Mouse (Mus musculus) hindbrain, embryonic 14.5 days (tissue): ENCODE measurements around the gene Vsig10. TPM values are rescaled to one million over a fixed set of nuclear protein-coding genes. Genes with fewer than 3 reads are reported as not detected.

ENCODE experiments used
- ATAC-seq: fragments of 200-750 bp; cut with Nextera tagmentation; 2 replicates; pipeline ENCODE4 v1.8.0; 2017; ENCODE audit warnings: moderate number of reproducible peaks, mild to moderate bottlenecking, moderate TSS enrichment, moderate library complexity; ENCODE audit not compliant: low FRiP score
- DNase-seq: peaks from one replicate; pipeline ENCODE4 v3.0.0-alpha.2; 2015; ENCODE audit warnings: low spot score
- H3K27ac ChIP-seq: fragments of 300-500 bp; sonication (generic); 2 replicates; pipeline ENCODE4 v1.5.1; 2014; ENCODE audit warnings: mild to moderate bottlenecking, moderate library complexity
- H3K27me3 ChIP-seq: fragments of 300-500 bp; sonication (generic); 2 replicates; pipeline ENCODE4 v1.6.1; 2014; ENCODE audit warnings: mild to moderate bottlenecking, low read length, mixed read lengths; ENCODE audit not compliant: control insufficient read depth, insufficient read depth
- H3K36me3 ChIP-seq: fragments of 300-500 bp; sonication (generic); replicated peaks from 2 replicates; pipeline ENCODE4 v1.6.1; 2014; ENCODE audit not compliant: control insufficient read depth, insufficient read depth
- H3K4me1 ChIP-seq: fragments of 300-500 bp; sonication (generic); replicated peaks from 2 replicates; pipeline ENCODE4 v1.6.1; 2014; ENCODE audit warnings: antibody characterized with exemption, low read length, mixed read lengths; ENCODE audit not compliant: control insufficient read depth, insufficient read depth
- H3K4me2 ChIP-seq: fragments of 300-500 bp; sonication (generic); replicated peaks from 2 replicates; pipeline ENCODE4 v1.6.1; 2014; ENCODE audit warnings: mild to moderate bottlenecking, moderate library complexity
- H3K4me3 ChIP-seq: fragments of 300-500 bp; sonication (generic); replicated peaks from 2 replicates; pipeline ENCODE4 v1.5.1; 2014; ENCODE audit warnings: mild to moderate bottlenecking, low read length
- H3K9ac ChIP-seq: fragments of 300-500 bp; sonication (generic); 2 replicates; pipeline ENCODE4 v1.6.1; 2014
- H3K9me3 ChIP-seq: fragments of 300-500 bp; sonication (generic); 2 replicates; pipeline ENCODE4 v1.6.1; 2016; ENCODE audit warnings: low read length; ENCODE audit not compliant: control insufficient read depth
- WGBS: fragments of 180-500 bp; shearing (Covaris S2); extraction: QIAGEN DNeasy Blood & Tissue Kit; methylation state at CpG from one replicate; pipeline ENCODE4 v1.1.7; 2014; 5-methylcytosine and 5-hydroxymethylcytosine counted together
- polyA plus RNA-seq: library from polyadenylated mRNA; unstranded; fragments of >200 nt; fragmentation: Nextera tagmentation; extraction: Ambion mirVana; gene quantifications from 2 replicates; pipeline ENCODE4 v1.2.1, GENCODE M21; 2014

The Vsig10 gene
- 0.75 and 1.1 TPM in 2 replicates for polyA plus RNA-seq

DNA sequence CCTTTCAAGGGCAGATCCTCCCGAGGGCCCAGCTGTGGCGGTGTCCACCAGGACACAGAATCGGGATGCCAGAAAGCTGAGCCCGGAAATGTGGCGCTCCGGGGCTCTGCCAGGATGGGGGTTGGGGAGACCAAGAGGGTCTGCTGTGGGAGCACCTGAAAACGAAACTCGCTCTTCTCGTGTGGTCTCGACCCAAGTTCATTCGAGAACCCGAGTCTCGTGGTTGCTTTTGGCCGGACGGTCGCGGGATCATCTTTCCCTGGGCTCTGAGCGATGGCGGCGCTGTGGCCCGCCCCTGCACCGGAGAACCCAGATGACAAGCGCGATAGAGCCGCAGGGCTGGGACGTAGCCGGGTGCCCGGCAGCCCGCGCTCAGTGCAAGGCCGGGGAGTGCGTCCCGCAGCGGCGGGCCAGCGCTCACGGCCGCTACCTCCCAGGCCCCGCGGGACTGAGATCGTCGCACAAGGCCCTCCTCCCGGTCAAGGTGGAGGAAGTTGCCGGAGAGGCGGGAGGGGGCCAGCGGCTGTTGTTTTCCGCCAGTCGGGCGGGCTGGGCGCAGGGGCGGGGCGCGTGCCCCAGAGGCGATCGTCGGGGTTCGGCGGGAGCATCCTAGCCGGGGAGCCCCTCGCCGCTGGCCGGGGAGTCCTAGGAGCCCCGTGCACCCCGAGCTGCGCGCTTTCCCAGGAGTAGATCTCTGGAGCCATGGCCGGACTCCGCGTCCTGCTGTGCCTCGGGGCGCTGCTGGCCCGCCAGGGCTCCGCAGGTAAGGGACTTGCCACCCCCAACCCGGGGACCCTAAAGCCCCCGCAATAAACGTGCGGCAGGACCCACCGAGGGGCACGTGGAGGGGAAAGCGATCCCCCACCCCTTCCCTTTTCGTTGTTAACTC lies at the start of gene Vsig10:
TSS of gene Vsig10 (plus strand) at position 343 of the 889 bp plus-strand sequence.
- peak within 1 kb of the TSS; percentile 51; the same call in 1 of the 2 replicates for H3K27ac ChIP-seq
- peaks cover 35% of the 10 kb centered on the region for H3K27me3 ChIP-seq
- H3K36me3 ChIP-seq, result no peaks in the 10 kb centered on the region
- no peaks in the 10 kb centered on the region for H3K9me3 ChIP-seq
- H3K4me2 ChIP-seq, result peak within 1 kb of the TSS; percentile 97
- DNase-seq, result peak; percentile 36
- peak within 1 kb of the TSS; percentile 71 for H3K4me3 ChIP-seq
- H3K4me1 ChIP-seq, result peaks cover 7% of the 10 kb centered on the region; the same call in 1 of the 2 replicates
- WGBS, result under 1% methylated on average over 67 of the region's 81 CpGs
- peak within 1 kb of the TSS; percentile 57 for H3K9ac ChIP-seq
- ATAC-seq, result peak; percentile 65; the same call in 1 of the 2 replicates

- ATAC-seq (no peak), DNase-seq (no peak)
- Histone ChIP-seq H3K27ac (no peak overlapping the region), H3K4me1 (no peaks in the 10 kb centered on the region), H3K9ac (no peak overlapping the region), H3K27me3 (no peaks in the 10 kb centered on the region), H3K9me3 (no peaks in the 10 kb centered on the region), H3K4me3 (no peak overlapping the region), H3K36me3 (peaks cover 45% of the 10 kb centered on the region), H3K4me2 (no peak overlapping the region)
- 97% methylated on average over 12 of the region's 12 CpGs for WGBS
Measured at GRCm38 (mm10) chr5:117269395-117269794, 49.5 kb upstream of the Vsig10 start.

- no peaks in the 10 kb centered on the region for H3K4me1 ChIP-seq
- peaks cover 29% of the 10 kb centered on the region for H3K36me3 ChIP-seq
- H3K27ac ChIP-seq, result no peak overlapping the region
- no peak overlapping the region for H3K4me3 ChIP-seq
- ATAC-seq (no peak), DNase-seq (no peak)
- H3K9ac ChIP-seq, result no peak overlapping the region
- WGBS, result 86% methylated on average over 14 of the region's 14 CpGs
- no peaks in the 10 kb centered on the region for H3K27me3 ChIP-seq
- no peak overlapping the region for H3K4me2 ChIP-seq
- H3K9me3 ChIP-seq, result no peaks in the 10 kb centered on the region
Measured at GRCm38 (mm10) chr5:117271945-117272344, 46.9 kb upstream of the Vsig10 start.

DNA sequence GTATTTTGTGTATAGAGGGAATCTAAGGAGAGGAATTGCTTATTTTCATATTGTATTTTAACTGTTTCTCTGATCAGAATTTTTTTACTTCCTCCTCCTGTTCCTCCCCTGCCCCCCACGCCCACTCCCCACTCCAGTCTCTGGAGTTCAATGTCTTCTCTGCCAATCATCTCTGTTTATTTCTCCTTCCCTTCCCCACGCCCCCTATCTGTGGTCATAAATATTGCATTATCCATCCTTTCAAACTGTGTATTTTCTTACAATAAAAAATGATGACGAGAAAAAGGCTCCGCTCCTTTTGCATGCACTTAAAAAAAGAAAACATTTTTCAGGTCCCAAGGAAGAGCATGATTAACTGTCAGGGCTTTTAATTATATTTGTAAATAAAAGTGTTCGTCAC lies 44.1 kb upstream of the Vsig10 start:
- 66% methylated on average over 5 of the region's 5 CpGs for WGBS
- Histone ChIP-seq H3K9me3 (no peaks in the 10 kb centered on the region), H3K27me3 (no peaks in the 10 kb centered on the region), H3K4me1 (no peaks in the 10 kb centered on the region), H3K4me3 (no peak overlapping the region), H3K4me2 (no peak overlapping the region), H3K9ac (no peak overlapping the region), H3K27ac (no peak overlapping the region), H3K36me3 (peaks cover 20% of the 10 kb centered on the region)
- no peak for ATAC-seq
- no peak for DNase-seq

DNA sequence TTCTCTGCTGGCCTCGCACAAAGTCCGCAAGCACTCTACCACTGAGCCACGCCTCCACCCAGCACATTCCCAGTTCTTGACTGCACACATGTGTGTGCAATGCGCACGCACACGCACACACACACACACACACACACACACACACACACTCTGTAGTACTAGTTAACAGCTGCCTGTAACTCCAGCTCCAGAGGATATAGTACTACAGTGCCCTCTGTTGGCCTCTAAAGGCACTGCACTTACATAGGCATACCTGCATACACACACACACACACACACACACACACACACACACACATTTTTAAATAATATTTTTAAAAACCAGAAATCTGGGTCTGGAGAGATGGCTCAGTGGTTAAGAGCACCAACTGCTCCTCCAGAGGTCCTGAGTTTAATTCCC lies 41.1 kb upstream of the Vsig10 start:
- Histone ChIP-seq H3K27ac (no peak overlapping the region), H3K4me1 (no peaks in the 10 kb centered on the region), H3K9me3 (no peaks in the 10 kb centered on the region), H3K36me3 (peaks cover 36% of the 10 kb centered on the region), H3K9ac (no peak overlapping the region), H3K4me2 (no peak overlapping the region), H3K27me3 (no peaks in the 10 kb centered on the region), H3K4me3 (no peak overlapping the region)
- ATAC-seq (no peak), DNase-seq (no peak)
- WGBS, result 96% methylated on average over 6 of the region's 6 CpGs

GRCm38 (mm10) chr5:117278809-117279668 lies 39.8 kb upstream of the Vsig10 start:
- Histone ChIP-seq H3K36me3 (peaks cover 43% of the 10 kb centered on the region), H3K27me3 (no peaks in the 10 kb centered on the region), H3K9ac (no peak overlapping the region), H3K4me3 (no peak overlapping the region), H3K27ac (no peak overlapping the region), H3K9me3 (no peaks in the 10 kb centered on the region), H3K4me2 (no peak overlapping the region), H3K4me1 (0 out of 2 replicates have a peak, but pooled peaks cover 2% of the 10 kb centered on the region)
- no peak for ATAC-seq
- 86% methylated on average over 15 of the region's 15 CpGs for WGBS
- DNase-seq, result no peak

DNA sequence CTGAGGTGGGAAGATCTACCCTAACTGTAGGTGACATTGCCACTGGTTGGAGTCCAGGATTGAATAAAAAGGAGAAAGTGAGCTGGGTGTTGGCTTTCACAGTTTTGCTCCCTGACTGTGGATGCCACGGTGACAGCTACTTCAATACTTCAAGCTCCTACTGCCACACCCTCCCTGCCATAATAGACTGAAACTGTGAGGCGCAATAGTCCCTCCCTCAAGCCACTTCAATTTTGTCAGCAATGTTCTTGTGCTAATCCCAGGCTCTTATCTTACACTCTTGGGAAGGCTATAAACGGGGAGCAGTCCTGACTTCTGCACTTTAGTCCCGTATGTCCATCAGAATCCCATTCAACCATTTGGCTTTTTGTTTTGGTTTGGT lies 39.2 kb upstream of the Vsig10 start:
- H3K4me3 ChIP-seq, result no peak overlapping the region
- no peak overlapping the region for H3K27ac ChIP-seq
- no peak for DNase-seq
- no peak for ATAC-seq
- no peaks in the 10 kb centered on the region for H3K27me3 ChIP-seq
- WGBS, result 81% methylated on average over 4 of the region's 4 CpGs
- no peaks in the 10 kb centered on the region for H3K9me3 ChIP-seq
- H3K9ac ChIP-seq, result no peak overlapping the region
- peaks cover 47% of the 10 kb centered on the region for H3K36me3 ChIP-seq
- H3K4me2 ChIP-seq, result no peak overlapping the region
- peaks cover 8% of the 10 kb centered on the region; the same call in 1 of the 2 replicates for H3K4me1 ChIP-seq

DNA sequence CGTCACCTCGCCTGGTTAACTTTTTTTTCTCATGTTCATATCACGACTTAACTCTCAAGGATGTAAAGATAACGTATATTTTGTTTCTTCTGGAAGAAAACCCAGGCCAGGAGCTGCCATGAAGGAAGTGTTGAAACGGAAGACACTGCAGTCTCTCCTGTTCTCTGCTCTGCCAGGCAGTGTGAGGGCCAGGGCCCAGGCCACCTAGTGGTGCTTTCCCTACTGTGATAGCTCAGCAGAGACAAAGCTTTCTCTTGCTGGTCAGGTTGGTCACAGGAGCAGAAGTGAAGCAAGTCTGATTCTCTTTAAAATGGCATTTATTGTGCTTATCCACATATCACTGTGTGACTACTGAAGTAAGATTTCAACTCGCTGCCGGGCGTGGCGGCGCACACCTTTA lies 37.3 kb upstream of the Vsig10 start:
- H3K4me1 ChIP-seq, result peaks cover 21% of the 10 kb centered on the region
- 95% methylated on average over 10 of the region's 10 CpGs for WGBS
- no peak overlapping the region for H3K4me3 ChIP-seq
- H3K4me2 ChIP-seq, result no peak overlapping the region
- no peak overlapping the region for H3K9ac ChIP-seq
- H3K36me3 ChIP-seq, result peaks cover 51% of the 10 kb centered on the region
- no peak for DNase-seq
- H3K27me3 ChIP-seq, result no peaks in the 10 kb centered on the region
- H3K27ac ChIP-seq, result no peak overlapping the region
- ATAC-seq, result no peak
- H3K9me3 ChIP-seq, result no peaks in the 10 kb centered on the region

DNA sequence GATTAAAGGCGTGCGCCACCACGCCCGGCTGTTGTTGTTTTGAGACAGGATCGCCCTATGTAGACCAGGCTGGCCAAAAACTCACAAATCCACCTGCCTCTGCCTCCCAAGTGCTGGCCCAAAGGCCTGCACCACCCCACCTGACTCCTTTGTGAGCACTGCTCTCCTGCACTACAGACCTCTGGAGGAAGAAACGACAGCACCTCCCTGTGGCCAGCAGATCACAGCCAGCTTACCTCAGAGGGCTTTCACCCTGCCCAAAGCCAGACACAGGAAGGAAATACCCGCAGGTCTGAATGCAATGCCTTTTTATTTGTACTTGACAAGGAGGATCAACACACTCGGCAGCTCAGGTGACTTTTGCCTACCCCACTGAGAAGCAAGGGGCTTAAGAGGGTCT lies 36.5 kb upstream of the Vsig10 start:
- peaks cover 51% of the 10 kb centered on the region for H3K36me3 ChIP-seq
- DNase-seq (no peak), ATAC-seq (no peak)
- no peak overlapping the region for H3K9ac ChIP-seq
- no peak overlapping the region for H3K27ac ChIP-seq
- H3K4me1 ChIP-seq, result peaks cover 22% of the 10 kb centered on the region
- H3K4me3 ChIP-seq, result no peak overlapping the region
- WGBS, result 92% methylated on average over 8 of the region's 8 CpGs
- no peaks in the 10 kb centered on the region for H3K9me3 ChIP-seq
- no peak overlapping the region for H3K4me2 ChIP-seq
- H3K27me3 ChIP-seq, result no peaks in the 10 kb centered on the region
